Mouse (Mus musculus) MEL (cell line): ENCODE measurements around the gene Ccdc116. TPM values are rescaled to one million over a fixed set of nuclear protein-coding genes. Genes with fewer than 3 reads are reported as not detected.
A peak's percentile ranks its signal among the peaks of the same experiment; 100 is the strongest.

Experiments
- DNase-seq: peaks from one replicate; pipeline ENCODE4 v3.0.0; 2011; ENCODE audit warnings: low read depth, low spot score
- H3K27ac ChIP-seq: 2 replicates; pipeline ENCODE4 v1.5.1; 2012; ENCODE audit warnings: low read depth, mild to moderate bottlenecking, control low read depth, low read length, moderate library complexity; ENCODE audit not compliant: control insufficient read depth
- H3K27me3 ChIP-seq, 2 experiments: fragments of 150-350 bp in 1 of 2; sonication (generic) in 1 of 2; 2 replicates each; pipeline ENCODE4 v1.6.1; 2012; ENCODE audit warnings: low read length in 2 of 2, mild to moderate bottlenecking in 2 of 2, improper control_type of control experiment in 1 of 2, moderate library complexity in 1 of 2; ENCODE audit not compliant: insufficient read depth in 2 of 2, control insufficient read depth in 1 of 2
- H3K36me3 ChIP-seq, 2 experiments: 2 replicates each; pipeline ENCODE4 v1.6.1; 2012 to 2014; ENCODE audit warnings: low read length in 2 of 2, improper control_type of control experiment in 1 of 2, inconsistent platforms in 1 of 2, mild to moderate bottlenecking in 1 of 2; ENCODE audit not compliant: insufficient read depth in 2 of 2, control insufficient read depth in 1 of 2
- H3K4me1 ChIP-seq, 2 experiments: fragments of 150-350 bp in 1 of 2; sonication (generic) in 1 of 2; 2 replicates each; pipeline ENCODE4 v1.6.1; 2012; ENCODE audit warnings: low read length in 2 of 2, improper control_type of control experiment in 1 of 2, mild to moderate bottlenecking in 1 of 2; ENCODE audit not compliant: insufficient read depth in 2 of 2, control insufficient read depth in 1 of 2
- H3K4me3 ChIP-seq, 2 experiments: fragments of 150-350 bp in 1 of 2; sonication (generic) in 1 of 2; 2 replicates each; pipeline ENCODE4 v1.5.1; 2012; ENCODE audit warnings: low read depth in 2 of 2, low read length in 2 of 2, mild to moderate bottlenecking in 2 of 2, moderate library complexity in 2 of 2, control low read depth in 1 of 2, improper control_type of control experiment in 1 of 2; ENCODE audit not compliant: control insufficient read depth in 1 of 2, insufficient read depth in 1 of 2
- H3K79me2 ChIP-seq: 2 replicates; pipeline ENCODE4 v1.6.1; 2012; ENCODE audit warnings: mild to moderate bottlenecking, low read length, moderate library complexity; ENCODE audit not compliant: control insufficient read depth, poor library complexity, insufficient read depth
- H3K9ac ChIP-seq: 2 replicates; pipeline ENCODE4 v1.6.1; 2012; ENCODE audit warnings: low read depth, mild to moderate bottlenecking, control low read depth, low read length, moderate library complexity; ENCODE audit not compliant: control insufficient read depth, poor library complexity, severe bottlenecking
- H3K9me3 ChIP-seq: fragments of 150-350 bp; sonication (generic); replicated peaks from 2 replicates; pipeline ENCODE4 v1.6.1; 2012; ENCODE audit warnings: mild to moderate bottlenecking, low read length, improper control_type of control experiment, moderate library complexity; ENCODE audit not compliant: insufficient read depth
- E2F4 ChIP-seq: IDR thresholded peaks from 2 replicates; pipeline ENCODE4 v1.6.1; 2011; ENCODE audit warnings: low read depth, low read length, improper control_type of control experiment, borderline replicate concordance
- EP300 ChIP-seq, 2 experiments: IDR thresholded peaks; 2 replicates each; pipeline ENCODE4 v1.6.1; 2011; ENCODE audit warnings: improper control_type of control experiment in 2 of 2, low read length in 2 of 2, low read depth in 1 of 2, mild to moderate bottlenecking in 1 of 2
- ETS1 ChIP-seq: IDR thresholded peaks from 2 replicates; pipeline ENCODE4 v1.6.1; 2012; ENCODE audit warnings: low read depth, mild to moderate bottlenecking, inconsistent platforms, low read length, improper control_type of control experiment, moderate library complexity
- GABPA ChIP-seq: IDR thresholded peaks from 2 replicates; pipeline ENCODE4 v1.6.1; 2012; ENCODE audit warnings: low read depth, mild to moderate bottlenecking, inconsistent platforms, low read length, improper control_type of control experiment, moderate library complexity
- GATA1 ChIP-seq: IDR thresholded peaks from 2 replicates; pipeline ENCODE4 v1.6.1; 2011; ENCODE audit warnings: low read depth, low read length, improper control_type of control experiment
- HCFC1 ChIP-seq: IDR thresholded peaks from 2 replicates; pipeline ENCODE4 v1.6.1; 2012; ENCODE audit warnings: low read depth, mild to moderate bottlenecking, inconsistent platforms, low read length, improper control_type of control experiment, moderate library complexity
- JUND ChIP-seq: IDR thresholded peaks from 2 replicates; pipeline ENCODE4 v1.6.1; 2011; ENCODE audit warnings: low read depth, mild to moderate bottlenecking, improper control_type of control experiment, low read length
- KAT2A ChIP-seq: conservative IDR thresholded peaks from 2 replicates; pipeline ENCODE4 v1.6.1; 2012; ENCODE audit warnings: low read depth, low read length, improper control_type of control experiment, inconsistent platforms
- MAFK ChIP-seq: IDR thresholded peaks from 2 replicates; pipeline ENCODE4 v1.6.1; 2011; ENCODE audit warnings: low read depth, mild to moderate bottlenecking, low read length, improper control_type of control experiment, borderline replicate concordance
- MEF2A ChIP-seq: IDR thresholded peaks from 2 replicates; pipeline ENCODE4 v1.6.1; 2014; ENCODE audit warnings: low read depth, mild to moderate bottlenecking, inconsistent platforms, low read length, improper control_type of control experiment; ENCODE audit not compliant: poor library complexity, insufficient replicate concordance, severe bottlenecking; ENCODE audit errors: extremely low read depth
- MXI1 ChIP-seq: IDR thresholded peaks from 2 replicates; pipeline ENCODE4 v1.6.1; 2011; ENCODE audit warnings: mild to moderate bottlenecking, low read depth, low read length, improper control_type of control experiment
- NRF1 ChIP-seq: IDR thresholded peaks from 2 replicates; pipeline ENCODE4 v1.6.1; 2014; ENCODE audit warnings: low read depth, mild to moderate bottlenecking, inconsistent platforms, low read length, improper control_type of control experiment, moderate library complexity; ENCODE audit not compliant: poor library complexity, insufficient read depth, severe bottlenecking
- RAD21 ChIP-seq: IDR thresholded peaks from 2 replicates; pipeline ENCODE4 v1.6.1; 2011; ENCODE audit warnings: mild to moderate bottlenecking, low read depth, low read length, improper control_type of control experiment
- SIN3A ChIP-seq: IDR thresholded peaks from 2 replicates; pipeline ENCODE4 v1.6.1; 2012; ENCODE audit warnings: low read length, improper control_type of control experiment, inconsistent platforms
- SMC3 ChIP-seq: IDR thresholded peaks from 2 replicates; pipeline ENCODE4 v1.6.1; 2011; ENCODE audit warnings: low read depth, low read length, improper control_type of control experiment
- USF1 ChIP-seq: IDR thresholded peaks from 2 replicates; pipeline ENCODE4 v1.6.1; 2014; ENCODE audit warnings: low read depth, mild to moderate bottlenecking, inconsistent platforms, low read length, improper control_type of control experiment, moderate library complexity
- USF2 ChIP-seq, 2 experiments: IDR thresholded peaks; 2 replicates each; pipeline ENCODE4 v1.6.1; 2011 to 2012; ENCODE audit warnings: improper control_type of control experiment in 2 of 2, low read length in 2 of 2, borderline replicate concordance in 1 of 2, inconsistent platforms in 1 of 2, low read depth in 1 of 2, mild to moderate bottlenecking in 1 of 2; ENCODE audit not compliant: insufficient read depth in 1 of 2
- ZNF384 ChIP-seq: IDR thresholded peaks from 2 replicates; pipeline ENCODE4 v1.6.1; 2012; ENCODE audit warnings: low read depth, mild to moderate bottlenecking, inconsistent platforms, low read length, improper control_type of control experiment
- polyA plus RNA-seq, 2 experiments: library from polyadenylated mRNA; stranded (reverse) in 1 of 2; unstranded in 1 of 2; fragments of >175 nt in 1 of 2; fragments of >200 nt in 1 of 2; gene quantifications; 2 replicates each; pipeline versions ENCODE4 v1.2.1 to v1.2.4; 2012; ENCODE audit warnings: low replicate concordance in 2 of 2, low read depth in 1 of 2; ENCODE audit not compliant: insufficient read length in 2 of 2, insufficient read depth in 1 of 2, missing spikeins in 1 of 2
- total RNA-seq: library from RNA; depleted of rRNA; stranded (reverse); fragments of 300-350 nt; gene quantifications from 2 replicates; pipeline ENCODE4 v1.2.3, GENCODE M21; 2012

Gene Ccdc116
- total and polyA plus RNA-seq, 3 experiments, result 4.9 to 7.9 TPM; not detected in 1

DNA sequence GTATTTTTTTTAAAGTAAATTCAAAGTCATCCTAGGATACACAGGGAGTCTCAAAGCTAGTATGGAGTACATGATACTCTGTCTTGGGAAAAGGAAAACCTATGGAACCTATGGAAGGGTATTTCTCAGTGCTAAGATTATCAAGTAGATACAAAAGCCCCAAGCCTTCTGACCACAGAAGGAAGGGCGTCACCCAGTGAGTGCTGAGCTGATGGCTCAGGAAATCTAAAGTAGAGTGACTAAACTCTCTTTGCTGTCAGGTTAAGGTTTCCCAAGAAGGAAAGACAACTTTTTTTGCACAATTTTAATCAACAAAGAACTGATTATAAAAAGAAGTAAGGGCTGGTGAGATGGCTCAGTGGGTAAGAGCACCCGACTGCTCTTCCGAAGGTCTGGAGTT is 32.7 kb upstream of the Ccdc116 start:
- Histone ChIP-seq H3K9ac (no peak overlapping the region), H3K36me3 (peaks cover 17 to 51% of the 10 kb centered on the region in 2 experiments), H3K9me3 (no peaks in the 10 kb centered on the region), H3K79me2 (peaks cover 45% of the 10 kb centered on the region), H3K4me1 (peaks cover 18 to 23% of the 10 kb centered on the region in 2 experiments), H3K27ac (no peak overlapping the region), H3K27me3 (no peaks in the 10 kb centered on the region), H3K4me3 (no peak overlapping the region)
- DNase-seq, result peak; percentile 30
- TF ChIP-seq SIN3A (no peak), SMC3 (no peak), ETS1 (0 out of 2 replicates have a peak, but pooled peaks have one; percentile 19), E2F4 (no peak), EP300 (IDR thresholded peaks at IDR 0.05; ENCODE audit: low read depth in 1 of 2, low read length in 2 of 2) (no peak), MAFK (no peak), NRF1 (no peak), MEF2A (no peak), USF1 (no peak), ZNF384 (no peak), RAD21 (no peak), GATA1 (peak; percentile 31; the same call in 1 of the 2 replicates), MXI1 (no peak), USF2 (IDR thresholded peaks at IDR 0.05; ENCODE audit: borderline replicate concordance in 1 of 2, insufficient read depth in 1 of 2, low read depth in 1 of 2, low read length in 2 of 2) (no peak), GABPA (no peak), KAT2A (no peak), JUND (no peak)

DNA sequence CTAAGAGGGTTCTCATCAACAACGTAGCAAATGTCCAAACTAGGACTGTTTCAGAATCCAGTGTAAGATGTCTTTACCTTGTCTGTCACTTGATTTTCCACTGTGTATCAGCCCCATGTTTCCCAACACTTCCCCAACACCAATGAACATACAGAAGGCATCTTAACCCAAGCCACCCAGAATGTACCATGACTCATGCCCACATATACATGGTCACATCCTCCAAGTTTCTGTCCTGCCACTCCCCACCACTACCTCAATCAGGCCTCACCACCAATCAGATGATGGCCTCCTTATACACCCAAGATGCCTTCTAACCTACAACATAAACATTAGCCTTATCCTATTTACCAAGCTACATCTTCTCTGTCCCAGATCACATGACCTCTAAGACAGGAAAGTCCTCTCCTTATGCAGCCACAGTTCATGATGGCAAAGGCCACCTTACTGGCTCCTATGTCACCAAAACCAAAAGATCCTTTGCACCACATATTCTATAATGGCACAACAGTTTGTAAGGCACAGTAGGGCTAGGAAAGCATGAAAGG is 30.7 kb upstream of the Ccdc116 start:
- Histone ChIP-seq H3K9me3 (no peaks in the 10 kb centered on the region), H3K27me3 (no peaks in the 10 kb centered on the region), H3K4me1 (peaks cover 18 to 19% of the 10 kb centered on the region in 2 experiments), H3K27ac (no peak overlapping the region), H3K79me2 (peaks cover 38% of the 10 kb centered on the region), H3K9ac (no peak overlapping the region), H3K36me3 (peaks cover 25 to 41% of the 10 kb centered on the region in 2 experiments), H3K4me3 (no peak overlapping the region)
- DNase-seq, result no peak
- TF ChIP-seq USF1 (peak; percentile 53; the same call in 1 of the 2 replicates), HCFC1 (no peak)
